Mouse (Mus musculus): ENCODE results near the gene Ppp4r1. TPM values are rescaled to one million over a fixed set of nuclear protein-coding genes. Genes with fewer than 3 reads are reported as not detected.

Ppp4r1 gene
- total RNA-seq, 4 experiments from 2014 or later, result 61.5 to 75.7 (median 67.7) TPM

Other genes starting within 250 kb of the Ppp4r1 start
- gene Tmem232, start 241.8 kb upstream of the Ppp4r1 start, total RNA-seq (2022), result not detected
- 100 to 1,000 TPM; 108 to 165 (median 135) TPM for gene Vapa, start 169.0 kb upstream of the Ppp4r1 start, total RNA-seq (2022)
- 10 to 100 TPM in 2 of 4 experiments, 1 to 10 TPM in 2; 9.2 to 45.4 (median 18.7) TPM for gene Txndc2, start 140.4 kb upstream of the Ppp4r1 start, total RNA-seq (2022)
- gene Rab31, start 9.8 kb upstream of the Ppp4r1 start, total RNA-seq (2022), result 10 to 100 TPM; 42.4 to 60.1 (median 50.4) TPM
- 10 to 100 TPM; 59.3 to 64.9 (median 62.6) TPM for gene Ralbp1, start 103.2 kb downstream of the Ppp4r1 start, total RNA-seq (2022)
- 100 to 1,000 TPM; 107 to 156 (median 129) TPM for gene Twsg1, start 168.7 kb downstream of the Ppp4r1 start, total RNA-seq (2022)

Measured in adrenal gland, adult 8-10 months (tissue).